Mouse (Mus musculus): ENCODE data around the gene Ptprn2.

Ptprn2 gene

DNA sequence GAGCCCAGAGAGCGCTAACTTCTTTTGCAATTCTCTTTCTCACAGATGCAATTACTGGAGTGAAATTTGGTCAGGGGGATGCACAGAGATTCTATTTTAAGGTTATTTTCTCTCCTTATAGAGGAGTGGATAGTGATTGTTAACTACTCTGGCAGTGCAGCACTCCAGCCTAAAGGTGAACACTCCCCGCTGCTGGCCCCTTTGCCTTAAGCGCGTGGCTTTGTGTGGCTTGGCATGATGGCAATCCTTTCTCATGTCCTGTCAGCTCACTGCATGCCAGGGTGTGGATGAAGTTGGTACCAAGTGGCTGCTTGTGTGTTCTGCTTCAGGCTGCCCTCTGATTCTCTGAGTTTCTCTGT is 156.7 kb downstream of the Ptprn2 start:
- no peak for DNase-seq (ENCODE audit: low spot score)

DNA sequence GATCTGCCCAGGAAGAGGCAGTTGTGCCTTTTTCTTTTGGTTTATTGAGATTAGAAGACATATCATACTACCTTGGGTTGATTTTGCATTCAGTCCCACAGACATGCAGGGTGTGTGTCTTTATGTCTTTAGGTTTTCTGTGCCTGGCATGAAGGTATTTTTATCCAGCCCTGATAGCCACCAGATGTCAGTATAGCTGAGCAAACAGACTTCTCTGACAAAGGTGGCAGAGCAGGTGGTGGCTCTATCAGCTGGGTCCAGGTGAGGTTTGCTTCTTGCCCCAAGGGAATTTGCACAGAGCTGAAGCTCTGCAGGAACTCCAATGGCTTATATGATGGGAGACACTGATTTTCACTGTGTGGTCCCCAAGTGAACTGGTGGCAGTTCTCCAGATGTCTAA is 161.3 kb downstream of the Ptprn2 start:
- DNase-seq (ENCODE audit: low spot score), result no peak

DNA sequence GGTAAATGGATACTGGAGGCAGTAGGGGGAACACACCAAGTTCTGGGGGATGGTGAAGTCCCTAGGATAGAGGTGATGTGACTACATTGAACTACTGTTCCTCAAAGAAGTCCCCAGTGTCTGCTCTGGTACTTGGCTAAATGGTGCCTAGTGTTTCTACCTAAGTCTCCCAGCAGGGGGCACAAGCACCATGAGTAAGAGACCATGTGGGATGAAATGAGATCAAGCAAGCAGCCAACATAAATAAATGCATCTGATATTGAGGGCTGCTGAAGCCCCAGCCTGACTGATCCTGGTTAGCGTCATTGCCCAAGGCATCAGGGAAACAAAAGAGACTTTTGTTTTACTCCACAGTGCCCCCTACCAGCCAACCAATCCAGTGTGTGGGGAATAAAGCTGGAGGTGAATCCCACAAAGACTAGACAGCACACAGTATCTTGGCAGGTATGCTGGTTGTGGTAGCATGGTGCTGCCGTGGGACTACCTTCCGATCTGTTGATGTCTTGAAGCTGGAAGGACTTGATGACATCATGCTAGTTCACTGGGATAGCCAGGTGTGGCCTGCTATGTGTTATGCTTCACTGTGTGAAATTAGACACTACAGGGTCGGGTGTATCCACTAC is 163.2 kb downstream of the Ptprn2 start:
- peak; percentile 6 for DNase-seq (ENCODE audit: low spot score)

DNA sequence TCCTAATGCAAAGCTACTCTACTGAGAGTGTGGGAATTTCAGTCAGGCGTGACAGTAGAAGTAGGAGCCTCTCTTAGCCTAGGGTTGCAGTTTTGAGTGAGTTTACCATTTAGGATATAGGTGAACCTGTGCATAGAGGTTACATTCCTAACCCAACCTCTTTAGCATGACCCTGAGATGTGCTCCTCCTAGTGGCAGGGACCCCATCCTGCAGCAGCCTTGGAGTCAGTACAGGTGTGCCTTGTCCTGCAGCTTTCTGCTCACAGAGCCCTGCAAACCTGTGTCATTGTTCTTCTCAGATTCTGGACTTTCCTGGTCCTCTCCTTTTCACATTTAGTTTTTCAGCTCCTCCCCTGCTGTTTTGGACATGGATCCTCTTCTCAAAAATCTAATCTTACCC is 168.2 kb downstream of the Ptprn2 start:
- no peak for DNase-seq (ENCODE audit: low spot score)

DNA sequence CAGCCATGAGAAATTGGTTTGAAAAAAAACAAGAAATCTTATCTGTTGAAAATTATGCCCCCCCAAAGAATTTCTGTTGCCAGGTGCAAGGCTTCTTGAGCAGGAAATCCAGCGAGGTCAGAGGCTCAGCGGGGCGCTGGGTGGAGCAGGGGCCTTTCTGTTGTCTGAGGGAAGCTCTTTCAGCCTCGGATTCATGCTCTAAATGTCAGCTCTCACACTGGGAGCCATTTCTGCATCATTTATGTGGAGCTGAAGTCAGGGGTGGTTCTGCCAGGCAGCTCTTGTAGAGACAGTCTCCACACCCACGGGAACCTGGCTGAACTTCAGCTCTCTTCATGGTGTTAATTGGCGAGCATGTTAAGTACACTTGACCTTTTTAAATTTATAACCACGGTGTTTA is 174.6 kb downstream of the Ptprn2 start:
- DNase-seq (ENCODE audit: low spot score), result no peak

DNA sequence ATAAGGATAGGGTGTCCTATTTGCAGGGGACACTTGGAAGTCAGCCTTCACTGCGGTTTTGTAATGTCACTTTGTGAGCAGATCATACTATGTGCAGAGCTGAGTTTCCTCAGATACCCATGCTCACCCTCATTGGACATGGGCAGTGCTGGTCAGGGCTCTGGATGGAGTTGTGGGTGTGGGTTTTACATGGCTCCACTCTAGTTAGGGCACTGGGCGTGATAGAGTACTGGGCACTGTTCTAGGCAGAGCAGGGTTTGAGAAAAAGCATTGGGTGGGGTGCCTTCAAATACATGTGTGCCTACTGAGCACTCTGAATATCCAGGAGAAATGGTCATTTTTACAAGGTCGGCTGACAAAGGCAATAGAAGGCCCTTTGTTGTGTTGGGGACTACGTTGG is 175.5 kb downstream of the Ptprn2 start:
- DNase-seq (ENCODE audit: low spot score), result no peak

DNA sequence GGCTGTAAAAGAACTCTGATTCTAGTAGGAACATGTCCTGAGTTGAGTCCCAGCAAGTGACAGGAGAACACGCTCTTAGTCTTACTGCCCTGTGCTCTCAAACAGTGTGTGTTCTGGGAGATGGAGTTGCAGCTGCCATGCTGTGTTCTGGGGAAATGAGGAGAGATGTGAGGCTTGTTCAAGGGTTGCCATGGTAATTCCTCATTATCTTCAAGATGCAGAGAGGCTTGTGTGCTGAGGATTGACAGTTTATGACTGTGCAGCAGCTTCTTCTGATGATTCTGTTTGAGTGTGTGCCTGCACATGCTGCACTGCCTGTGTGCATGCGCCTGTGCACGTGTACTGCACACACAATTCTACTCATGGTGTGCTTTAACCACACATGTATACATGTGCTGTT is 192.2 kb downstream of the Ptprn2 start:
- DNase-seq (ENCODE audit: low spot score), result no peak

DNA sequence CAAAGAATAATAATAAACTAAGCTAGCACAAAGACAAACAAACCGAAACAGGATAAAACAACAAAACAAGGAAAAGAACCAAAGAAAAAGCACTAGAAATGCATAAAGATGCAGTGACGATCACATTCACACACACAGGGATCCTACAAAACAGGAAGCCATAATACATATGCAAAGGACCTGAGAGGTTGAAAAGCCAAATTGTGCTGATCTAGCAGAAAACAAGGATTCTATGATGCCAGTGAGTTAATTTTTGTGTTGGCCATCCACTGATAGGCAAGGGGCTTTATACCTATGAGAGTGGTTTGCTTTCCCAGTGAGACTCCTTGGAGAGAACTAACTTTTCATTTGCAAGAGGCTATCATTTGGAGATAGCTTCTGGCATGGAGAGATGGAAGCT is 204.3 kb downstream of the Ptprn2 start:
- no peak for DNase-seq (ENCODE audit: low spot score)

DNA sequence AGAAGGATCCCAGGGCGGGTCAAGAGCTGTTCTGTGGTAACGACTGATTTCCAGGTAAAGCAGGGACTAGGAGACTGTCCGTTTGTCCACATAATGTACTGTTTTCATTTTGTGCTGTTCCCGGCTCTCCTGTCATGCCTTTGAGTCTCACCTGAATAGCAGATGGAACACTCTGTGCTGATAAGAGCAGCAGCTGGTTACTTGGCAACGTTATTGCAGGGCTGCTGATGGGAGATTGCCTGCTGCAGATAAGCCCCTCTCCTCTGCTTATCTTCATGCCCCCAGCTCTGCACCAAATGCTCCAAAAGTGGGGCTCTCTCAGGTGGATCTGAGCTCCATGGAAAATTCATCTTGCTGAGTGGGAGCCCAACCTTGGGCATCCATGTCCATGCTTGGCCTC is 224.0 kb downstream of the Ptprn2 start:
- no peak for DNase-seq (ENCODE audit: low spot score)

DNA sequence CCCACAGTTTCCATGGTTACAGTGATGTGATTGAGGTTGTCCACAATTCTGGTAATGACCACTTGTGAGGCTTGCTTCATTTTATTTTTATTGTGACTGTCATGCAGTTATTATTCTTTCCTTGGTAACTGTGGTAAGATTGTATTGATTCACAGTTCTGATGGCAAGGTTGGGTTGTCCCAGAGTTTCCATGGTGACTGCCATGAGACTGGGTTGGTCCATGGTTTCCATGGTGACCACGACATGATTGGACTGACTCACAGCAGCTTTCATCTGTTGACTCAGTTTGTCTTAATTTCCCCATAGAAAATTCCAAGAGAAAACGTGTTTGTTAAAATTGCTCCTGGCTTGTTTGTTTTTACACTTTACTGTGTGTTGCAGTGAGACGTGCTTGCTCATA is 225.2 kb downstream of the Ptprn2 start:
- no peak for DNase-seq (ENCODE audit: low spot score)

DNA sequence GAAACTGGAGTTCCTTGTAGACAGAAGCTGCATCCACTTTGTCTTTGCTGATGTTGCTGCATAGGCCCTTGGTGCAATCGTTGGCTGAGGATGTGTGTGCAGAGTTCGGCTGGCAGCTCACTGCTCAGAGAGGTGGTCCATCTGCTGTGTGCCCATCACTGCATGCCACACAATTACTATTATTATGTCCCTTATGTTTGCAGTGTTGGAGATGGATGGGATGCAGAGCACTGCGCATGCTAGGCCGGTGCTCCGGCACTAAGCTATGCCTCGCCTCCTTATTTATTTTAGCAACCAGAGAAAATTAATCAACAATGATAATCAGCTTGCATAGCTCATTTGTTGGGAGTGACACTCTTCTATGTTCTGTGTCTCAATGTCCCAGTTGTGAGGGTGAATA is 225.6 kb downstream of the Ptprn2 start:
- DNase-seq (ENCODE audit: low spot score), result no peak

DNA sequence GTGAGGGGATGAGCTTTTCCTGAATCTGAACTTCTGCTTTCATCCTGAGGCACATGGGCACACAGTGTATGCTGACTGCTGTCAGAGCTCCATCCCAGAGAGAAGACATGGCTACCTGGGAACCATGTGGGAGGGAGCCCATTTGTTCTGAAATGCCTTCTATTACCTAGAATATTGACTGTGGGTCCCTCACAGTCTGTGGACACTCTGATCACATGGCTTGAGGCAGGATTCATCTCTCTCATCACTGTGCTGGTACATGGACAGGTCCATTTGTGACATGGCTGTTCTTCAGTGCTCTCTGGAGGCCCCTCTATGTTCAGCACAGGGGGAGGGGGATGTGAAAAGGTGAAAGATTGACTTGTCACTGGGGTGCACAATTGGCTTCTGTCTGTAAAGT is 227.6 kb downstream of the Ptprn2 start:
- no peak for DNase-seq (ENCODE audit: low spot score)

DNA sequence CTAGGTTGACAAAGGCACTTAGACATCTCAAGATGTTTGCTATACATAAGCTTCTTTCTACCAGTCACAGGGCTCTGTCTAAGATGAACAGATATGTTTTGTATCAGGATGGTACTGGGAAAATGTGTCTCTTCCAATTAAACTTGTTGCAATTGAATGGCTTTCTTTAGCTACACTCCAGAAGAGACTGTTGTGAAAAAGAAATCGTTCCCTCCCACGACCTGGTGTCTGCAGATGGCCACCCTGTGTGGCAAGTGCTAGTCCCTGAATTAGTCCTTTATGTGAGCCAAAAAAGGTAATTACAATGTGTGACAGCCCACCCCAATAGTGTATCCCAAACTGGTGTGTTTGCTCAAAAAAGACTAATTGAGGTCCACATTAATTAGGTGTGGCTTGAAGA is 235.5 kb downstream of the Ptprn2 start:
- DNase-seq (ENCODE audit: low spot score), result no peak

DNA sequence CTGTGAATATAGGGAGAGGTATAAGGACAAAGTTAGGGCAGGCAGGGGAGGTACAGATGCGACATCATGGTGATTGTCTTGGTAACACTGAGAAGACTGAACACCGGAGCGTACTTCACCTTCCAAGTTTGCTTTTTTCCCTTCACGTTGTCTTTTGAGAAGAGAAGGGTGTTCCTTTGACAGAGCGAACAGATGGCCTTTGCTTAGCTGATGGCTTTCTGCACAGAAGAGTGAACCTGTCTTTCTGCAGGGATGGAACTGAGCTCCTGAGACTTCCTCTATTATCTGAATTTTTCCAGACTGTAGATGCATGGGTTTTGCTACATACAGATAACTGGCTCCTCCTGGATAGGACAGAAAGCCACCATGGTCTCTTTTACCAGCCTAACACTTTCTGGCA is 254.6 kb downstream of the Ptprn2 start:
- no peak for DNase-seq (ENCODE audit: low spot score)

DNA sequence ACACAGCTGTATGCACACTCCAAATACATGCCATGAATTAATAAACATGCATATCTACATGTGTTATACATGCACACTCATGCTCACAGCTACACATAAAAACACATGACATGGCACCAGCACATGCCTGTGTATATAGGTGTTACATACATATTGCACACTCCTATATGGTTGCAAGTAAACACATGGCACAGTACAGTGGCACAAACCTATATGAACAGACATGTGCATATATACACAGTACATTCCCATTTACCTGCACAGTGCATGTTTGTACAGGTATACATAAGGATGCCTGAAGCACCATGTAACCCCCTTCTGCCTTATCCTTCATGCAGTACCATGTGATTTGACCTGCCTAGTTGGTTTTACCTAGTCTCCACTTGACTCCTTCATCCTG is 255.8 kb downstream of the Ptprn2 start:
- no peak for DNase-seq (ENCODE audit: low spot score)

DNA sequence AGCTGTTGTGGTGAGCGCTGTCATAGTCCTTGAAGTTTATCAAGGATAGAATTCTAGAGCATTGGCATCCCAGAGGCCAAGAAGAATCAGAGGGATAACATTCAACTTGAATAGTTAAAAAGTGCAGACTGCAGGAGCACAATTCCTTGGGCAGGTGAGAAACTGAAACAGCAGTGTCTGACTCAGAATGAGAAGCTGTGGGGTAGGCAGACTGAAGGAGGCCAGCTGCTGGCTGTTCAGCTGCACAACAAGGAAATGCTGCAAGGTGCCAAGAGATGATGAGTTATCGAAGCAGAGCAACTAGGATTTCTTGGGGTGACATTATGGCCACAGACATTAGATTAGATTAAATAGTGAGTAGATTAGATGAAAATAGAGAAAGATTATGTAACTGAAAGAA is 260.9 kb downstream of the Ptprn2 start:
- DNase-seq (ENCODE audit: low spot score), result no peak

DNA sequence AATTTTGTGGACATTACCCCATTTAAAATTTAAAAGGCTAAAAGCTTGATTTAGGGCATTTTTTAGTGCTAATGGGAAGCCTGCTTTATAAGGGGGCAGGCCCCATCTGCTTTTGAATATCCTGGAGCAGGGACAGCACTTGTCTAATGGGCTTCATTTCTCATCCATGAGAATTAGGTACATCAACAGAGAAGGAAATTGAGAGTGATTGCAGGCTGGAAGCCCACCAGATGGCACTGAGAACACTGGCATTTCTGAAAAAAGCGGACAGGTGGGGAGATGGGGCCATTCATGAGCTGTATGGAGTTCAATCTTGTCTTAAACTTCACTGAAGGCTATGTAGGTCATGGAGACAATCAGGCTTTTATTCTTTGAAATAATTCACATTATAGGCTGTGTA is 267.3 kb downstream of the Ptprn2 start:
- no peak for DNase-seq (ENCODE audit: low spot score)

DNA sequence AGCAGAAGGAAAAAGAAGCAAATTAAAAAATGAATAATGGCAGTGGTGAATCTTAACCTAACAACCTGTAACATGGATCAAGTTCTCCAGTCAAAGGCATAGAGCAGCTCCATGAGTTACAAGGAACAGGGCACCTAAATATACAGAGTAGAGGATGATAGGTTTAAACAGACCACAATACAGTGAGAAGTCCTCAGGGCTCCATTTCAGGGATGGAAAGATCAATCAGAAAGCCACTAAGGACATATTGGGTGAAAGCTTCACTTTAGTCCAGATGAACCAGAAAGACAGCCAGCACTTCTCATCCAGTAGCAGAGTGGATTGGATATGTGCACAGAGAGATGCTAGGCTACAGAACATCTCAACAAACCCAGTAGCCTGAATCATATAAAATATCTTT is 278.4 kb downstream of the Ptprn2 start:
- DNase-seq (ENCODE audit: low spot score), result no peak

DNA sequence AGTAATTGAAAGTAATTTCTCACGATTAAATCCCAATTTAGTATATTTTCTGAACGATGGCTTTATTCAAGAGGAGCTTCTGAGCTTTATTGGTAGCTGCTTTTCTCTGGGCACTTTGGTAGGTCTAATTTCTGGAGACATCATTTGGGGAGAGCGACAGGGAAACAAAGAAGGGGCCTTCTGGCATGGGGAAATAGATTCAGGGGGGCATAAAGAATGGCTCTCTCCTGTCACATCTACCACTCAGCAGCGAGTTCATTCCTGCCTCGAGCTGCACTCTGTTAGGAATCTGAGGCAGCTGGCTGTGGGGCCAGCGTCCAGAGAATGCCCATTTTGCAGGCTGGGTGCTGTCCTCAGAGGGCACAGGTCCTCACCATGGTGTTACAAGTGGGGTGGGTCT is 285.4 kb downstream of the Ptprn2 start:
- DNase-seq (ENCODE audit: low spot score), result no peak

DNA sequence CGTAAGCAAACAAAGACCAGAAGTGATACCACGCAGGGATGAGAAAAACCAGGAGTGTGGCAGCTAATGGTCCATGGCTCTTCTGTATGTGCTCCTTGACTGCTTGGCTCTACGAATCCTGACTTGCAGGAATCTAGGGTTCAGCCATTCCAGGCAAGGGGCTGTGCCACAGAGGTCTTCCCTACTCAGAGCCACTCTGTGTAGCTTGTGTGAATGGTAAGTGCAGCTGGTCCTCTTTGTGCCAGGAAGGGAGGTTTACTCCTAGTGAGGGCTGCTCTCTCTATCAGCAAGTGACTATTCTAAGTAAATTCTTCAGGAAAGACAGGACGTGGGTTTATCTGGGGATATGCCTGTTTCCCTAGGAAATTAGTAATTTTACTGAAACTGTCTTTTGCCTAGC is 286.0 kb downstream of the Ptprn2 start:
- DNase-seq (ENCODE audit: low spot score), result no peak

DNA sequence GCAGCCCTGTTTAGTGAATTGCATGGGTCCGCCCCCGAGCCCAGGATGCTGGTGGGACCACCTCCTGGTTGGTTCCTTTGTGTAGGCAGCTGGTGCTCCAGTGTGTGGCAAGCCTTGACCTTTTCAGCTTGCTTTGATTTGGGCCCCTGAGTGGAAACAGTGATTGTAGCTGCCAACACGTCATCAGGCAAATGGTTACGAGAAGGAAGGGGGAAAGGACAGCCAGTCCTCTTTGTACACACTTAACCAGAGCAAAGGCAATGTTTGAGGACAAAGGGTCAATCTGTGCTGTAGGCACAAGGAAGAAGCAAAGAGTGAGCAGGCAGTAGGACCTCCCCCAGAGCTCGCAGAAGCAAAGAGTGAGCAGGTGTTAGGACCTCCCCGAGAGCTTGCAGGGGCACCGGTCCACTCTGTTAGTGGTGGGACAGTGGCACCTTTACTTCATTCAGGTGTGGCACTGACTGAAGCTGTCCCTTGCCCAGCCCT is 286.6 kb downstream of the Ptprn2 start:
- DNase-seq (ENCODE audit: low spot score), result no peak

DNA sequence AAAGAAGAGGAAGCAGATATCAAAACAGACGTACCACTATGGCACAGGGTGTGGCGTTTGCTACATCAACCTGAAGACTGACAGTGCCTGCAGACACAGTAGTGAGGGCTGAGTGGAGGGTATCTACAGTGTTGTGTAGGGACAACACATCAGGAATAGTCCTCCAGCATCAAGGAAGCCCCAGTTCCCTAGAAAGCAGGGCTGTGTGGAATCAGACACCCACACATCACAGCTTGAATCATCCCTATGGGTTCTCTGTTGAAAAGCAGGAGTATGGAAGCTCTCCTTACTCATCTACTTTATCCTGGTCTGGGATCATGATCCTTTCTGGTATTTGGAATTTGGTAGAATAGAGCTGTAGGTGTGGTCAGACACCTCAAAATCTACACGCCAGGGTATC is 287.8 kb downstream of the Ptprn2 start:
- DNase-seq (ENCODE audit: low spot score), result no peak

DNA sequence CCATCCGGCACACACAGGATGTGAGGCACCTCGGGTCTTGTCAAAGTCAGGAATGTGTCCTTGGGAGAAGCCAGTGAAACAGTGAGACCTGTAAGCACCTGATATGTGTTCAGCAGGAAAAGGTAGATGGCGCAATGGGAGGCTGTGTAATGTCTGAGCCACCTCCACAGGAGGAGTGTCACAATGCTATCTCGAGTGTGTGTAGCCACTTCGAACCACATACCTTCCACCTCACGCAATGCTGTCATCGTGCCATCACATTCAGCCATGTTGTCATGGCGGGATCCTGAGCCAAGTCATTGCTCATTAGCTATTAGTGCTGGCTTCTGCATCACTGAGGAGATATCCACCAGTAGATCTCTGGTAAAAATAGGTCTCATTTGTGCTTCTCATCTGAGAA is 290.9 kb downstream of the Ptprn2 start:
- no peak for DNase-seq (ENCODE audit: low spot score)

DNA sequence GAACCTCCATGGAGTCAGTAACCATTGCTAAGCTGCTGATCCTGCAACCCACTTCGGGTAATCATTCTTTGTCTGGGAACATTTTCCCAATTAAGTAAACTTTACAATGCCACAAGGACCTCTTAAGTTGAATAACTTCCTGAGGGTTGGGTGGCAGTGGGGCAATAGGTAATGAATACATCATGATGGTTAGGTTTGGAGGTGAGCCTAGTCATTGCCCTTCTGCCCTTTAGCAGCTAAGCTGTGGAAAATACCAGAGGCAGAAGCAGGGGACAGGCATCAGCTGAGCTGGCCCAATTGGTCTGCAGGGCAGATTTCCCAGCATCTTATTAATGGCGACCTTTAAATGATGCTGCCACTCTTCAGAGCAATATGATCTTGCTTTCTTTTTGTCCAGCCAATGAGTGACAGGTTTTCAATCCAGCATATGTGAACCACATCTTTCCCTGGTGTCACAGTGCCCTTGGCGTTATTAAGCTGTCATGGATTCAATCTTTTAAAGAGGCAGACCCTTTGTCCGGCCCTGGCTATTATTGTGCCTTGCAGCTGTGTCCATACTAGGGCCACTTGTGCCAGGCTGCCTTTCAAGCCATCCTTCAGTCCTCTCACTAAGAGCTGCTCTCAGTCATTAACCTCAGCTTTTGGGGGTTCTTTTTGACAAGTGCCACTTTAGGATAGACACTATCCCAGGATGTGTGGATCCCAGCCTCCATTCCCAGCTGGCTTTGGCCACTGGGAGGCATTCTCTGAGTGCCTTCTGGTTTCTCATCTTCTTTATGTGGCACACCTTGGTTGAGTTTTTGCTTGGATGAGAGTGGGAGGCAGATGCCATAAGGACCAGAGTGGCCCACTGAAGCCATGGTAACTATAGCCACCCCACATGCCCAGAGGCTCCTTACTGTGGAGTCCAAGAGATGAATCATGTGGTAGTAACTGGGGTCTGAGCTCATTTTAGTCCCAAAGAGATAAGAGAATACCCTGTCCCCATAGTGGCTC is 292.9 kb downstream of the Ptprn2 start:
- no peak for DNase-seq (ENCODE audit: low spot score)
